Mouse (Mus musculus) liver, embryonic 12.5 days (tissue): ENCODE results near the gene Adcy2. TPM values are rescaled to one million over a fixed set of nuclear protein-coding genes. Genes with fewer than 3 reads are reported as not detected.

Experiments
- ATAC-seq: fragments of 200-750 bp; cut with Nextera tagmentation; 2 replicates; pipeline ENCODE4 v1.8.0; 2017; ENCODE audit warnings: moderate number of reproducible peaks, mild to moderate bottlenecking, moderate library complexity
- H3K27ac ChIP-seq: fragments of 300-500 bp; sonication (generic); 2 replicates; pipeline ENCODE4 v1.5.1; 2016; ENCODE audit warnings: mild to moderate bottlenecking
- H3K27me3 ChIP-seq: fragments of 300-500 bp; sonication (generic); replicated peaks from 2 replicates; pipeline ENCODE4 v1.6.1; 2016; ENCODE audit warnings: mild to moderate bottlenecking, moderate library complexity
- H3K36me3 ChIP-seq: fragments of 300-500 bp; sonication (generic); 2 replicates; pipeline ENCODE4 v1.6.1; 2016; ENCODE audit warnings: mild to moderate bottlenecking, moderate library complexity
- H3K4me1 ChIP-seq: fragments of 300-500 bp; sonication (generic); 2 replicates; pipeline ENCODE4 v1.6.1; 2016
- H3K4me2 ChIP-seq: fragments of 300-500 bp; sonication (generic); 2 replicates; pipeline ENCODE4 v1.6.1; 2016; ENCODE audit warnings: mild to moderate bottlenecking, moderate library complexity
- H3K4me3 ChIP-seq: fragments of 300-500 bp; sonication (generic); 2 replicates; pipeline ENCODE4 v1.5.1; 2016; ENCODE audit warnings: mild to moderate bottlenecking, moderate library complexity
- H3K9ac ChIP-seq: fragments of 300-500 bp; sonication (generic); 2 replicates; pipeline ENCODE4 v1.6.1; 2016; ENCODE audit warnings: mild to moderate bottlenecking, moderate library complexity
- H3K9me3 ChIP-seq: fragments of 300-500 bp; sonication (generic); replicated peaks from 2 replicates; pipeline ENCODE4 v1.6.1; 2016; ENCODE audit warnings: mild to moderate bottlenecking, moderate library complexity
- WGBS: fragments of 180-500 bp; shearing (Covaris S2); methylation state at CpG from one replicate; pipeline ENCODE4 v1.1.7; 2016; ENCODE audit not compliant: insufficient replicate concordance; 5-methylcytosine and 5-hydroxymethylcytosine counted together
- polyA plus RNA-seq: library from polyadenylated mRNA; unstranded; fragments of >200 nt; fragmentation: Nextera tagmentation; extraction: Ambion mirVana; gene quantifications from 2 replicates; pipeline ENCODE4 v1.2.1, GENCODE M21; 2016

Gene Adcy2
- polyA plus RNA-seq, 1 experiment from 2014 or later = 0.48 TPM

DNA sequence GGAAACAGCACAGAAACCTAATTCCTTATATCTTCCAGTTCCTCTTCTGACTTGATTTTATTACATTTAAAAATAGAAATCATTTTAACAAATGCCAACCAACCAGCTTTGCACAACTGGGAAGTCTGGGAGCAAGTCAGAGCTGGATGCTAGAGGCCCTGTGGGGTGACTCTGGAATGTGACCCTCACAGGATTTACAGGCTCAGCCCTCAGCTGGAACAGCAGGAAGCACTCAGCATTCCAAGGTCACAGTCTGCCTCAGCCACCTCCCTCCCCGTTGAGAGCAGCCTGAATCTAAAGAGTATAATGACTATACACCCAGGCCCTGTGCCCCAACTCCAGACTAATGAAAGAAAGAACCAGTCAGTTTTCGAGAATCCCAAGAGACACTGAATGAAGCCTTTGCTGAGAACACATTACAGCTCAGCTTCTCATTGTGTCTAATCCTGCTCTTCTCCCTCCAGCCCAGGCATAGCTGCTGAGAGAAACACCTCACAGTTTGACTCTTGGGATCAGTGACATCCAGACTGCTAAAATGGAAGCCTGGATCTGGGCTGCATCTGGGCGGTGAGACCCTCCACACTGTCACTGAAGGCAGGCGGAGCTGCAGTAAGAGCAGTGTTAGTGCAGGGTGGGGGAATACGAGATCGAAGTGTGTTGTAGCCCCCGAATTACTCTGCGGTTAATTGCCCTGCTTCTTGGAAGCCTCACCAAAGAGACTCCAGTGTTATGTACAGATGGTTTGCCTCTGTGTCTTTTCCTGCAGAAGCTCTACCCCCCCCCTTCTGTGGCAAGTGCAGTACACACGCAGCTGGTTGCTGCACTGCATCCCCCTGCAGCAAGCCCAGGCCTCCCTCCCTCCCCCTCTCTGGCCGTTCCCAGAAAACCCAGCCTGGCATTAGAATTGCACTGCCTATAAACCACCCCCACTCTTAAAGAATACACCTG lies 426.1 kb downstream of the Adcy2 start:
- Histone ChIP-seq H3K4me3 (no peak overlapping the region), H3K36me3 (peaks cover 97% of the 10 kb centered on the region), H3K4me1 (no peaks in the 10 kb centered on the region), H3K9ac (no peak overlapping the region), H3K27me3 (no peaks in the 10 kb centered on the region), H3K4me2 (no peak overlapping the region), H3K9me3 (no peaks in the 10 kb centered on the region), H3K27ac (no peak overlapping the region)
- ATAC-seq = no peak
- WGBS = 77% methylated on average over 10 of the region's 10 CpGs

GRCm38 (mm10) chr13:68572247-68572646 lies 427.1 kb downstream of the Adcy2 start:
- H3K4me2 ChIP-seq = no peak overlapping the region
- WGBS = 85% methylated on average over 19 of the region's 19 CpGs
- no peaks in the 10 kb centered on the region for H3K27me3 ChIP-seq
- no peaks in the 10 kb centered on the region for H3K4me1 ChIP-seq
- H3K9ac ChIP-seq = no peak overlapping the region
- no peak overlapping the region for H3K4me3 ChIP-seq
- H3K36me3 ChIP-seq = peaks cover 97% of the 10 kb centered on the region
- no peaks in the 10 kb centered on the region for H3K9me3 ChIP-seq
- H3K27ac ChIP-seq = no peak overlapping the region
- ATAC-seq = no peak
